Comparison of ENCODE assay signal across 11 mouse cellular contexts in genomic region chr8:47431263-47431662, GRCm38 (mm10). TPM values are rescaled to one million over a fixed set of nuclear protein-coding genes. Genes with fewer than 3 reads are reported as not detected.
DNase-seq lines count a peak whose midpoint lies in the region; ATAC-seq lines count a peak whose summit lies in the region.
"Had no signal": no experiment of that assay in that cellular context is flagged by ENCODE, and none has a peak within 500 bp of the region (broad histone marks: within the 10 kb centered on the region; RNA-seq: fewer than 3 reads in every experiment).

No protein-coding gene starts in this region.

- H3K36me3 ChIP-seq in kidney, embryonic 14.5 days (ENCODE audit: control insufficient read depth, insufficient read depth, low read length): no peaks in the 10 kb centered on the region
- no peaks in the 10 kb centered on the region for H3K36me3 ChIP-seq in kidney, embryonic 15.5 days
- H3K36me3 ChIP-seq: liver, embryonic 13.5 days had no signal

- WGBS in kidney, embryonic 14.5 days: 59% methylated on average over 4 of the region's 4 CpGs
- 67% methylated on average over 4 of the region's 4 CpGs for WGBS in kidney, embryonic 15.5 days

- ATAC-seq in kidney, embryonic 14.5 days (ENCODE audit: low FRiP score, low TSS enrichment): peak; percentile 32; the same call in 1 of the 2 replicates
- no peak for ATAC-seq in kidney, embryonic 15.5 days (replicated peaks; ENCODE audit: low FRiP score)
- ATAC-seq: activated CD4-positive, CD25-positive, alpha-beta regulatory T cell, adult 4 months had no signal

- H3K4me2 ChIP-seq in kidney, embryonic 14.5 days (replicated peaks; ENCODE audit: low read depth, low read length): no peak overlapping the region
- H3K4me2 ChIP-seq in kidney, embryonic 15.5 days: no peak overlapping the region
- H3K4me2 ChIP-seq: liver, embryonic 13.5 days had no signal

- H3K4me3 ChIP-seq in kidney, embryonic 14.5 days (ENCODE audit: low read length): no peak overlapping the region
- H3K4me3 ChIP-seq in kidney, embryonic 15.5 days (replicated peaks): no peak overlapping the region
- H3K4me3 ChIP-seq: liver, embryonic 13.5 days had no signal

- intact Hi-C loops in left cerebral cortex, postnatal 4 days (cut with DNase I): no loop called here

- H3K27ac ChIP-seq in kidney, embryonic 14.5 days (ENCODE audit: low read depth, low read length): no peak overlapping the region
- H3K27ac ChIP-seq in kidney, embryonic 15.5 days: no peak overlapping the region
- H3K27ac ChIP-seq: liver, embryonic 13.5 days had no signal

- H3K9ac ChIP-seq in kidney, embryonic 14.5 days (ENCODE audit: low read depth, low read length): no peak overlapping the region
- H3K9ac ChIP-seq in kidney, embryonic 15.5 days: no peak overlapping the region
- H3K9ac ChIP-seq: liver, embryonic 13.5 days had no signal

- H3K27me3 ChIP-seq in kidney, embryonic 14.5 days (ENCODE audit: control insufficient read depth, insufficient read depth, low read length): no peaks in the 10 kb centered on the region
- H3K27me3 ChIP-seq in kidney, embryonic 15.5 days: no peaks in the 10 kb centered on the region
- H3K27me3 ChIP-seq: liver, embryonic 13.5 days had no signal

- DNase-seq in kidney, postnatal 36 days: no peak
- DNase-seq in brain, adult 2 months (ENCODE audit: low read depth, low spot score): peak; percentile 39
- DNase-seq in frontal cortex, adult 2 months (ENCODE audit: extremely low spot score in 1 of 2, low spot score in 1 of 2): peak; percentile 47 to 52
- DNase-seq in left cerebral cortex, postnatal 4 days: peak; percentile 59
- no peak for DNase-seq in spleen, postnatal 10 days (ENCODE audit: low spot score in 2 of 2)
- no peak for DNase-seq in gastrocnemius, adult 8-10 months (ENCODE audit: low spot score in 2 of 2)
- DNase-seq: kidney, adult 9 months; liver, embryonic 13.5 days had no signal

- no peaks in the 10 kb centered on the region for H3K4me1 ChIP-seq in kidney, embryonic 14.5 days (ENCODE audit: control insufficient read depth, insufficient read depth, low read length)
- H3K4me1 ChIP-seq in kidney, embryonic 15.5 days: peaks cover 7% of the 10 kb centered on the region; the same call in 1 of the 2 replicates
- H3K4me1 ChIP-seq: liver, embryonic 13.5 days had no signal

- no peaks in the 10 kb centered on the region for H3K9me3 ChIP-seq in kidney, embryonic 14.5 days (ENCODE audit: control insufficient read depth, low read length)
- no peaks in the 10 kb centered on the region; the same call in 1 of the 2 replicates for H3K9me3 ChIP-seq in kidney, embryonic 15.5 days (replicated peaks)
- H3K9me3 ChIP-seq: liver, embryonic 13.5 days had no signal

RNA-seq across cellular contexts. Expression of gene Stox2, which starts 14.9 kb away (rescaled TPM):
- 12.2 and 16.4 TPM in 2 replicates for polyA plus RNA-seq in kidney, embryonic 14.5 days (2014; fragmentation: Nextera tagmentation; extraction: Ambion mirVana)
- 28.0 and 29.4 TPM in 2 replicates for polyA plus RNA-seq in frontal cortex, adult 2 months (2012; rRNA removed)
- 100 to 1,000 TPM; 118 to 122 TPM for total RNA-seq in left cerebral cortex, postnatal 4 days (2021)
- 1 to 10 TPM; 5.0 to 6.0 (median 5.8) TPM for total RNA-seq in gastrocnemius, adult 8-10 months (2022)
- 12.3 and 13.8 TPM in 2 replicates for polyA plus RNA-seq in kidney, embryonic 15.5 days (2015; fragmentation: Nextera tagmentation; extraction: Ambion mirVana)
- polyA plus RNA-seq: activated CD4-positive, CD25-positive, alpha-beta regulatory T cell, adult 4 months had no signal

Comparison
In these comparisons a context has a peak if more than half of its experiments do, and no peak if none do; other contexts are left out.
1. DNase-seq: peak in brain, adult 2 months (single experiment), frontal cortex, adult 2 months (2 of 2) and left cerebral cortex, postnatal 4 days (single experiment); none in kidney, postnatal 36 days (0 of 2), spleen, postnatal 10 days (0 of 2) and gastrocnemius, adult 8-10 months (0 of 2).